Mouse (Mus musculus): ENCODE data around the gene Gpr135. TPM values are rescaled to one million over a fixed set of nuclear protein-coding genes. Genes with fewer than 3 reads are reported as not detected.

Gene Gpr135
- polyA plus RNA-seq (2016; fragmentation: Nextera tagmentation; extraction: Ambion mirVana): 0.56 and 0.69 TPM in 2 replicates

DNA sequence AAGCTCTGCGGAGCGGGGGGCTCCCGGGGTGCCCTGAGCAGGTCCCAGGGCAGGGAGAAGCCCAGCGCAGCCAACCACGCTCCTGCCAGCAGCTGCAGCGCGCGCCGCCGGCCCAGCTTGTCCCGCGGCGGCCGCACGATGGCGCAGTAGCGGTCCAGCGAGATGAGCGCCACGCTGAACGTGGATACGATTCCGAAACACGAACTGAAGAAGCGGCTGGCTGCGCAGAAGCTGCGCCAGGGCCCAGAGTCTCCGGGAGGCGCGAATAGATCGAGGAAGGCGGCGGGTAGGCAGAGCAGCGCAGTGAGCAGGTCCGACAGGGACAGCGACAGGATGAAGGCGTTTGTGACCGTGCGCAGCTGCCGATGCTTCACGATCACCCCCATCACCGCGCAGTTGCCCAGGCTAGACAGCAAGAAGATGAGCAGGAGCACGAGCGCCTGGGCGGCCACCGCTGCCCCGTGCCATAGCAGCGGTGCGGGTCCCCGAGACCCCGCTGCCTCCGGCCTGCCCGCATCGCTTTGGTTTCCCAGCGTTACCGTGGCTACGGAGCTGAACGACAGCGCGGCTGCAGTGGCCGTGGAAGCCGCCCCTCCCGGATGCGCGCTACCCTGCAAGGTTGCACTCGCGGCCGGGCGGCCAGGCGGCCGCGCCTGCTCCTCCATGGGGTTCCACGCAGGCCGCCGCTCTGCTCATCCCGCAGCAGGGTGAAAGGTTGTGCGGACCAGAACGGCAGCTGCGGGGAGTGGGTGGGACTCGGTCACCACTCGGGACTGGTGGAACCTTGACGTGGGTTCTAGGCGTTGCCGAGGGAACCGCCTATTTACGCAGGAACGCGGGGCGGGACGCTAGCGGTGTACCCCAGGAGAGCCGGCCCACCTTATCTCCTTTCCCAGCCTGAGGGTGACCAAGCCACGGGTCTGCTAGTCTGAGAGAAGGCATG lies at the start of gene Gpr135:
TSS of gene Gpr135 (minus strand) at position 799 of the 943 bp plus-strand sequence.
- peak within 1 kb of the TSS; percentile 85 for H3K27ac ChIP-seq
- H3K36me3 ChIP-seq: peaks cover 16% of the 10 kb centered on the region
- under 1% methylated on average over 94 of the region's 94 CpGs for WGBS
- H3K4me1 ChIP-seq (replicated peaks): peaks cover 19% of the 10 kb centered on the region
- DNase-seq (ENCODE audit: low spot score): peak; percentile 91
- H3K9me3 ChIP-seq: 0 out of 2 replicates have a peak, but pooled peaks cover 4% of the 10 kb centered on the region
- H3K4me3 ChIP-seq: peak within 1 kb of the TSS; percentile 71
- peaks cover 48% of the 10 kb centered on the region for H3K27me3 ChIP-seq (ENCODE audit: insufficient read depth, poor library complexity, severe bottlenecking)

DNA sequence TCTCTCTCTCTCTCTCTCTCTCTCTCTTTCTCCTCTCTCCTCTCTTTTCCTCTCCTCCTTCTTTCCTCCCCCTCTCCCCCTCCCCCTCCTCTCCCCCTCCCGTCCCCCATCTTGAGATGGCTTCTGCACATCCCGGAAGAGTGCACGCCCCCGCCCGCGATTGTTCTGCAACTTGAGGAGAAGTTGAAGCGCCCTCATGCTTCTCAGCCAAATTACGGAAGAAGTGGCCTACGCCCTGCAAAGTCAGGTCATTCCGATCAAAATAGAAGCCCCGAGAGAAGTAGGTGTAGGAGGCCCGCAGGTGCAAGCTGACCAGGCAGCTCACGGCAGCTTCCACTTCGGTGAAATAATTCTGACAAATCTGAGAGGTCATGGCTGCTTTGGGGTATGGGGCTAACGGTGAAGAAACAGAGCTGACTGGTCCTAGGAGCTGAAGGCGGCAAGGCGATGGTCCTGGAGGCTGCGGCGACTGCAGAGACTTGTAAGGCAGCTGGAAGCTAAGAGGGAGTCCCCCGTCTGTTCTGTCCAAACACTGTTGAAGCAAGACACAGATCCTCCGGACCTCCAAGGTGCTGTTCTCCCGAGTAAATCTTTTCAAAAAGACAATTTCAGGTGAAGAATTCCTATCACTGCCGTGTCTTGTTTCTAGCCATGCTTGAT lies 44.9 kb upstream of the Gpr135 start:
- Histone ChIP-seq H3K4me1 (replicated peaks) (no peaks in the 10 kb centered on the region), H3K27ac (no peak overlapping the region), H3K27me3 (ENCODE audit: insufficient read depth, poor library complexity, severe bottlenecking) (no peaks in the 10 kb centered on the region), H3K9me3 (no peaks in the 10 kb centered on the region), H3K36me3 (no peaks in the 10 kb centered on the region), H3K4me3 (no peak overlapping the region)
- WGBS: 83% methylated on average over 22 of the region's 23 CpGs
- no peak for DNase-seq (ENCODE audit: low spot score)

DNA sequence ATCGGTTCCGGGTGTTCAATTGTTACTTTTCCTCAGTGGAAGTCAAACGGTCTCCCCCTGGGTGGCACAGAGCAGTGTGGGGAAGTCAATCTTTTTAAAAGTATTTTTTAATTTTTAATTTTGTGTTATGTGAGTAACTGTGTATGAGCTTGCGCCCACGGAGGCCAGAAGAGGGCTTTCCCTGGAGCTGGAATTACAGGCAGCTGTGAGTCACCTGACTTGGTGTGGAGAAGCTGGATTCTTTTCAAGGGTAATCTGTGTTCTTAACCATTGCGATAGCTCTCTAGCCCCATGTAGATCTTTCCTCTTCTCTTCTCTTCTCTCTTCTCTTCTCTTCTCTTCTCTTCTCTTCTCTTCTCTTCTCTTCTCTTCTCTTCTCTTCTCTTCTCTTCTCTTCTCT lies 44.2 kb upstream of the Gpr135 start:
- Histone ChIP-seq H3K27me3 (ENCODE audit: insufficient read depth, poor library complexity, severe bottlenecking) (no peaks in the 10 kb centered on the region), H3K36me3 (no peaks in the 10 kb centered on the region), H3K27ac (no peak overlapping the region), H3K4me1 (replicated peaks) (no peaks in the 10 kb centered on the region), H3K9me3 (no peaks in the 10 kb centered on the region), H3K4me3 (no peak overlapping the region)
- no peak for DNase-seq (ENCODE audit: low spot score)
- WGBS: 84% methylated on average over 6 of the region's 6 CpGs

DNA sequence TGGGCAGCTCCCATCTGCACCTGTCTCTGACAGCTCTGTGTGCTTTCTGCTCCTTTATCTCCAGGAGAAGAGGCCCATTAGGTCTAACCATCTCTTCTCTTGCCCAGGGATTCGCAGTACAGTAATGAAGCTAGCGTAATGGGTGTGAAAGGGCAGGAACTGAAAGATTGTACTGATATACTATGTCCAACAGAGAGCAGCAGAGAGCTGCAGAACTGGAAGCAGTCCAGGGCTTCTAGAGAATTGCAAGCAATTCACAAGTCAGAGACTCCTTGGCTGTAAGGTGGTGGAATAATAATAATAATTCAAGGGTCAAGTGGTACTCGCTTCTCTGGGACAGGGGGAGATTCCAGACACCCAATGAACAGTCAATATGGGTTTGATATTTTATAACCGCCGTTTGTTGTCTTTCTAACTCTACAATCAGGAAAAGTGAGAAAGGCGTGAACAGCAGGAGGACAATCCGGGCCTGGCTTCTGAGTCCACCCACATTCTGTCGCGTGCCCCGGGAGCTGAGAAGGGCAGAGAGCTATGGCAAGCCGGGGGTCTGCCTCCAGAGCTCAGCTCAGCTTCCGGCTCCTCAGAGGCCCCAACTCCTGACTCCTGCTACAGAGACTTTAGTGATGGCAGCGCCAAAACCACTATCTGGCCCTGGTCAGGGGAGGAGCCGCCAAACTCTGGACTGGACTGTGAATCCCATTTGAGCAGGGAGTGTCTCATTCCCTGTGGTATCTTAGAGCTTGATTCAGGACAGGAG lies 33.8 kb upstream of the Gpr135 start:
- Histone ChIP-seq H3K4me3 (no peak overlapping the region), H3K4me1 (replicated peaks) (peaks cover 6% of the 10 kb centered on the region; the same call in 1 of the 2 replicates), H3K27me3 (ENCODE audit: insufficient read depth, poor library complexity, severe bottlenecking) (no peaks in the 10 kb centered on the region), H3K9me3 (no peaks in the 10 kb centered on the region), H3K36me3 (peaks cover 17% of the 10 kb centered on the region), H3K27ac (0 out of 2 replicates have a peak overlapping the region, but pooled peaks have one; percentile 41)
- WGBS: 26% methylated on average over 14 of the region's 14 CpGs
- peak; percentile 50 for DNase-seq (ENCODE audit: low spot score)

DNA sequence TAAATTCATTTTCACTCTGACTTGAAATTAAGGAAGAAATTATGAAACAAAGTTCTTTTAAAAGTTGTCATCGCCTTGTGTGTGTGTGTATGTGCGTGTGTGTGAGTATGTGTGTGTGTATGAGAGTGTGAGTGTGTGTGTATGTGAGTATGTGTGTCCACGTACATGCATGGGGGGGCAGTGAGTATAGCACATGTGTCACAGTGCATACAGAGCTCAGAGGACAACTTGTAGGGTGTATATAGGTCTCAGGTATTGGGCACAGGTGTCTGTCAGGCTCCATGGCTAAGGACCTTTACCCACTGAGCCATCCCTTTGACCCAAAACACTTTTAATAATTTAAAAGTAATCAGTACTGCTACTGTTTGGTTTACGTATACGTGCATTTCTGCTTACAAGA lies 33.1 kb upstream of the Gpr135 start:
- WGBS: 87% methylated on average over 5 of the region's 5 CpGs

DNA sequence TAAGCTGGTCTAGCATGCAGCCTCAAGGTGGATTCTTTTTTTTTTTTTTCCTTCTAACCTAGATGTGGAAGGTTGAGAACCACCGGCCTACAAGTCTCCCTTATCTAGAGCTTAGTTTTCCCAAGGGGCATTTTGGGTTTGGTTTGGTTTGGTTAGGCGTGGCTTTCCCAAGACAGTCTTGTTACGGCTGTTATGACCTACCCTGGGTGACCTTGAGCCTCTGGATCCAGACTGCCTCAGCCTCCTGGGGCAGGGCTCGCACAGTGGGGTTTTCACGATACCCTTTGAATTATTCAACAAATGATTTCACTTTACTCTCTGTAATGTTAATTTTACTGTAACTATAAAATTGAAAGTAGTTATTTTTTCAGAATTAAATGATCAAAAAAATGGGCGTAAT lies 31.9 kb upstream of the Gpr135 start:
- WGBS: 84% methylated on average over 6 of the region's 6 CpGs
- no peak overlapping the region for H3K4me3 ChIP-seq
- no peak for DNase-seq (ENCODE audit: low spot score)

More for the DNA sequence above, 33.1 kb upstream of the Gpr135 start:
- no peaks in the 10 kb centered on the region for H3K27me3 ChIP-seq (ENCODE audit: insufficient read depth, poor library complexity, severe bottlenecking)
- H3K27ac ChIP-seq: no peak overlapping the region
- H3K4me3 ChIP-seq: no peak overlapping the region
- DNase-seq (ENCODE audit: low spot score): no peak
- H3K9me3 ChIP-seq: no peaks in the 10 kb centered on the region
- peaks cover 24% of the 10 kb centered on the region for H3K36me3 ChIP-seq
- peaks cover 6% of the 10 kb centered on the region; the same call in 1 of the 2 replicates for H3K4me1 ChIP-seq (replicated peaks)

DNA sequence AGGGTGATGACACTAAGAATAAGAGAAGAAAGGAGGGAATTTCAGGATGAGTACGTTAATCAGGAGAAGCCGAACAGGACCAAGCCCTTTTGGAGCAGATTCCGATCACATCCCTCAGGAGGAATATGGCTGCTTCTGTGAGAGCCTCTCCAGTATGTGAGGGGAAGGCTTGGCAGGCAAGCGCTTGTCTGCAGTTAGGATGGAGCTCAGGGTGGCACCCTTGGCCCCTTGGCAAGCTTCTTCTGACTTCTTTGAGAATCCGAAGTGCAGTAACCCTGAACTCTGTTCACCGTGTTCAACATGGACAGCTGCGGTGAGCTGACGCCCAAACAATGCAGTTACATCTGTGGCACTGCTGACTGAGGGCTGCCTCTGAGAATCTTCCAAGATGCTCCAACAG lies 26.0 kb upstream of the Gpr135 start:
- Histone ChIP-seq H3K4me1 (replicated peaks) (no peaks in the 10 kb centered on the region), H3K9me3 (no peaks in the 10 kb centered on the region), H3K27ac (no peak overlapping the region), H3K36me3 (peaks cover 90% of the 10 kb centered on the region), H3K27me3 (ENCODE audit: insufficient read depth, poor library complexity, severe bottlenecking) (no peaks in the 10 kb centered on the region), H3K4me3 (no peak overlapping the region)
- WGBS: 96% methylated on average over 8 of the region's 8 CpGs
- DNase-seq (ENCODE audit: low spot score): no peak

More for the DNA sequence above, 31.9 kb upstream of the Gpr135 start:
- peaks cover 31% of the 10 kb centered on the region for H3K36me3 ChIP-seq
- H3K9me3 ChIP-seq: no peaks in the 10 kb centered on the region
- peaks cover 6% of the 10 kb centered on the region; the same call in 1 of the 2 replicates for H3K4me1 ChIP-seq (replicated peaks)
- no peaks in the 10 kb centered on the region for H3K27me3 ChIP-seq (ENCODE audit: insufficient read depth, poor library complexity, severe bottlenecking)
- no peak overlapping the region for H3K27ac ChIP-seq

DNA sequence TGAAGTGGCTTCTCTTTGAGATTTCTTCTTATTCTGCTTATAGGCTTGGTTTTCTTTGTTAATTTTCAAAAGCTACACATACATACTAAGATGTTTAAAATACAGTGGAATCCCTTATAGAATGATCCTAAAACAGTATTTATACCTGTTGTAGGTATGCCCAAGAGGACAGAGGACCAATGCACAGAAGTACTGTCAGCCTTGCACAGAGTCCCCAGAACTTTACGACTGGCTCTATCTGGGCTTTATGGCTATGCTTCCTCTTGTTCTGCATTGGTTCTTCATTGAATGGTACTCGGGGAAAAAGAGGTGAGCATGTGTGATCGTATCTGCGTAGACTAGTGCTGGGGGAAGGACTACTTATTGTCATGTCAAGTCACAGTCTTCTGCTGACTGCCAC lies 18.9 kb upstream of the Gpr135 start:
- Histone ChIP-seq H3K9me3 (no peaks in the 10 kb centered on the region), H3K36me3 (peaks cover 53% of the 10 kb centered on the region), H3K27ac (no peak overlapping the region), H3K27me3 (ENCODE audit: insufficient read depth, poor library complexity, severe bottlenecking) (no peaks in the 10 kb centered on the region), H3K4me1 (replicated peaks) (peaks cover 19% of the 10 kb centered on the region), H3K4me3 (no peak overlapping the region)
- 94% methylated on average over 4 of the region's 4 CpGs for WGBS
- no peak for DNase-seq (ENCODE audit: low spot score)

DNA sequence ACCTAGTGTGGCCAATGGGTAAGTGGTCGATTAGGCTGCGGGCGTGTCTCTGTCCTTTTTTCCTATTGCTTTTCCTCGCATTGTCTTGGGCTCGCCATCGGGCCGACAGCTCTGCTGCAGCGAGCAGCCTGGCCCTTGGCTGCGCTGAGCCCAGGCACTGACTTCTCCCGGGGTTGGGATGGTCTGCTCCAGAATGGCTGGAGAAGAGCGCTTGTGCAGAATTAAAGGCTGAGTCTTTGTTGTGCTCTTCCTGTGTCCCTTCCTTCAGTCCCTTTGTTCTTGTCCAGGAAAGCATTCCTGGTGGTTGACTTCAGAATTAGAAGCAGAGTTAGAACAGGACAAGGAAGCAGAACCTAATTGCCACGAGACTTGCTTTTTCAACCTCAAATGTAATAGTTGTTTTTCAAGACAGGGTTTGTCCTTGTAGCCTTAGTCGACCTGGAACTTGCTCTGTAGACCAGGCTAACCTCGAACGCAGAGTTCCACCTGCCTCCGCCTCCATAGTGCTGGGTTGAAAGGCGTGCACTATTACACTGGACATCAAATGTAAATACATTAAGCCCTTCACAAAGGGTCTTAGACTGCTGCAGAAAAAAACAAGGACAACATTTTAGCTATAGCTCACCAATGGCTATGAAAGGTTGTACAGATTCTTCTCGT lies 15.4 kb upstream of the Gpr135 start:
- H3K36me3 ChIP-seq: peaks cover 18% of the 10 kb centered on the region
- peak overlapping the region; percentile 73 for H3K4me3 ChIP-seq
- DNase-seq (ENCODE audit: low spot score): no peak
- 3% methylated on average over 18 of the region's 18 CpGs for whole genome bisulfite sequencing
- peaks cover 37% of the 10 kb centered on the region for H3K4me1 ChIP-seq (replicated peaks)
- peak overlapping the region; percentile 97 for H3K27ac ChIP-seq
- no peaks in the 10 kb centered on the region for H3K9me3 ChIP-seq
- no peaks in the 10 kb centered on the region for H3K27me3 ChIP-seq (ENCODE audit: insufficient read depth, poor library complexity, severe bottlenecking)

DNA sequence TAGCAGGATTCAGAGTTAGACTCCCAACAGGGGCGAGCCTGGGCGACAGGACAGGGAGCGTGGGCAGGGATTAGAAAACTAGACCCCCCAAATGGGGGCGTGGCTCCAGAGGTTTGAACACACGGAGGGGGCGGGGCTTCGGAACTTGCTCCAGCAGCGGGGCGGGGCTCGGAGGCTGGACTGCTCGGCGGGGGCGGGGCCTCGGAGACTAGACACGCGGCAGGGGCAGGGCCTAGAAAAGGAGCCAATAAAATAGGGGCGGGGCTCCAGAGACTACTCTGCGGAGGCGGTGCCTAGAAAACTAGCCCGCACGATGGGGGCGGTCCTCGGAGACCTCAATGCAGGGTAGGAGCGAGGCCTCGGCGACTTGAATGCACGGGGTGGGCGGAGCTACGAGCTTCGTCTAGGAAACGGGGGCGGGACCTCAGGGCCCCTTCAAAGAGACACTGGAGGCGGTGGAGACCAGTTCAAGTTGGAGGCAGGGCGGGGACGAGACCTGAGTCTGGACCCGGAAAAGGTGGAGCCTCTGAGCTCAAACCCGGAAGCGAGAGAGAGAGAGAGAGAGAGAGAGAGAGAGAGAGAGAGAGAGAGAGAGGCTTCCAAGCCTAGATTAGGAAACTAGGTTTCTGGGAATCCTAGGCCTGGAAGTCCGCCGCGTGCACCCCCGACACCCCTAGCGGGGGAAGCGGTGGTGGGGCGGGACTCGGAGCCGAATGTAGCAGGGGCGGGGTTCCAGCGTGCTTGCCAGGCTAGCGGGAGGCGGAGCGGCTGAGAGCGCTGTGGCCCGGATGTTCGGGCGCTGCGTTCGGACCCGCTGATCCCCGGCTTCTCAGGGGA lies 14.6 kb upstream of the Gpr135 start, which contains the start of the genes L3hypdh and Jkamp:
TSS of gene L3hypdh (minus strand) at position 111 of the 837 bp plus-strand sequence.
TSS of gene Jkamp (plus strand) at position 261 of the 837 bp plus-strand sequence.
- Histone ChIP-seq H3K9me3 (no peaks in the 10 kb centered on the region), H3K36me3 (peaks cover 10% of the 10 kb centered on the region)
- peak; percentile 100 for DNase-seq (ENCODE audit: low spot score)

DNA sequence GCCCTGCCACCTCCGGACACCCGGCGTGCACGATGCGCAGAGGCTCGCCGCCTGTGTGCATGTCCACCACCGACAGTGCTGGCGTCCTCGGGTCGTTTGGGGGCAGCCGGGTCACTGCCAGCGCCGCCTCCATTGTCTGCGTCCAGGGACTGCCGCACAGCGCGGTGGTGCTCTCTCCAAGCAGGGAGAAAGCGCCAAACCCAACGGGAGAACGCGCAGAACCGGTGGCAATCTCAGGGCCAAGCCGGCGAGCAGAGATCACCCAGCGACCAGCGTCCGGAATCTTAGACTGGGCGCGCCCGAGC lies 14.1 kb upstream of the Gpr135 start:
- WGBS: under 1% methylated on average over 31 of the region's 31 CpGs

More for the DNA sequence above, 14.6 kb upstream of the Gpr135 start, which contains the start of the genes L3hypdh and Jkamp:
- WGBS: 1% methylated on average over 60 of the region's 60 CpGs
- peak within 1 kb of the TSS; percentile 73 for H3K4me3 ChIP-seq
- peaks cover 37% of the 10 kb centered on the region for H3K4me1 ChIP-seq (replicated peaks)
- peak within 1 kb of the TSS; percentile 97 for H3K27ac ChIP-seq
- H3K27me3 ChIP-seq (ENCODE audit: insufficient read depth, poor library complexity, severe bottlenecking): no peaks in the 10 kb centered on the region

More for the DNA sequence above, 14.1 kb upstream of the Gpr135 start:
- Histone ChIP-seq H3K36me3 (peaks cover 5% of the 10 kb centered on the region), H3K27me3 (ENCODE audit: insufficient read depth, poor library complexity, severe bottlenecking) (no peaks in the 10 kb centered on the region), H3K4me3 (peak overlapping the region; percentile 73), H3K27ac (peak overlapping the region; percentile 97), H3K9me3 (no peaks in the 10 kb centered on the region), H3K4me1 (replicated peaks) (peaks cover 37% of the 10 kb centered on the region)
- DNase-seq (ENCODE audit: low spot score): no peak

All from hindbrain, embryonic 10.5 days (tissue).